Mouse (Mus musculus): ENCODE measurements at regions not wholly inside any gene's neighbourhood (a gene's known extent, or its start where the extent isn't known, plus 50 kb on each side); places are given as distances from the start of the nearest gene placed in this dataset.

DNA sequence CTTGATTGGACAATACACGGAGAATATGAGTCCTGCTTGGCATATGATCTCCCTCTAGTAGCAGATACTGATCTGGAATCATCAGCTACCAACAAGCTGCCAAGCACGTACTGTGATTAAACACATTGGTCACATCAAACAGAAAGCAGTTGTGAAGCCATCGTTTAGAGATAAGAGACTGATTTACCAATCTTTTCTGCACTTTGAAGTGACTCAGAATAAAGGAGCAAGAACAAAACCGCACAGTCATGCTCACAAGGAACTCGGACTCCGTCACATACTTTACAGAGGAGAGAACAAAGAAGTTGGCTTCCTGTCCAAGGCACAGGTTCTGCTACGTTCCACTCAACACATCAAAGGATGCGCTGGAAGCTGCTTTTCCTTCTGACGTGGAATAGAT lies 91.1 kb upstream of the Zc3h12c start:
- H3K36me3 ChIP-seq (ENCODE audit: control insufficient read depth, insufficient read depth, low read length) = no peaks in the 10 kb centered on the region
- no peaks in the 10 kb centered on the region for H3K9me3 ChIP-seq (ENCODE audit: control insufficient read depth, low read length)
- H3K9ac ChIP-seq (ENCODE audit: low read length) = no peak overlapping the region
- no peak overlapping the region for H3K27ac ChIP-seq (ENCODE audit: low read depth, low read length)
- no peak overlapping the region for H3K4me3 ChIP-seq (ENCODE audit: low read depth, low read length)
- ATAC-seq (ENCODE audit: insufficient read depth, low FRiP score, low TSS enrichment) (no peak), DNase-seq (ENCODE audit: low spot score) (no peak)
- no peaks in the 10 kb centered on the region for H3K4me1 ChIP-seq (ENCODE audit: control insufficient read depth, insufficient read depth, low read length)
- no peak overlapping the region for H3K4me2 ChIP-seq (ENCODE audit: low read depth)
- 71% methylated on average over 9 of the region's 9 CpGs for whole genome bisulfite sequencing
- H3K27me3 ChIP-seq (ENCODE audit: control insufficient read depth, insufficient read depth, low read length) = no peaks in the 10 kb centered on the region

GRCm38 (mm10) chr9:52255692-52256091 lies 87.3 kb upstream of the Zc3h12c start:
- 88% methylated on average over 4 of the region's 4 CpGs for WGBS
- DNase-seq (ENCODE audit: low spot score) = no peak
- no peak for ATAC-seq (ENCODE audit: insufficient read depth, low FRiP score, low TSS enrichment)

GRCm38 (mm10) chr9:52254475-52254874 lies 86.1 kb upstream of the Zc3h12c start:
- H3K4me1 ChIP-seq (ENCODE audit: control insufficient read depth, insufficient read depth, low read length) = no peaks in the 10 kb centered on the region
- DNase-seq (ENCODE audit: low spot score) = no peak
- H3K4me3 ChIP-seq (ENCODE audit: low read depth, low read length) = no peak overlapping the region
- no peaks in the 10 kb centered on the region for H3K9me3 ChIP-seq (ENCODE audit: control insufficient read depth, low read length)
- no peak overlapping the region for H3K9ac ChIP-seq (ENCODE audit: low read length)
- H3K27ac ChIP-seq (ENCODE audit: low read depth, low read length) = no peak overlapping the region
- no peak overlapping the region for H3K4me2 ChIP-seq (ENCODE audit: low read depth)
- H3K27me3 ChIP-seq (ENCODE audit: control insufficient read depth, insufficient read depth, low read length) = no peaks in the 10 kb centered on the region
- no peak for ATAC-seq (ENCODE audit: insufficient read depth, low FRiP score, low TSS enrichment)
- WGBS = 87% methylated on average over 6 of the region's 6 CpGs
- no peaks in the 10 kb centered on the region for H3K36me3 ChIP-seq (ENCODE audit: control insufficient read depth, insufficient read depth, low read length)

More at GRCm38 (mm10) chr9:52255692-52256091, 87.3 kb upstream of the Zc3h12c start:
- Histone ChIP-seq H3K27ac (ENCODE audit: low read depth, low read length) (no peak overlapping the region), H3K27me3 (ENCODE audit: control insufficient read depth, insufficient read depth, low read length) (no peaks in the 10 kb centered on the region), H3K4me3 (ENCODE audit: low read depth, low read length) (no peak overlapping the region), H3K4me2 (ENCODE audit: low read depth) (no peak overlapping the region), H3K9me3 (ENCODE audit: control insufficient read depth, low read length) (no peaks in the 10 kb centered on the region), H3K36me3 (ENCODE audit: control insufficient read depth, insufficient read depth, low read length) (no peaks in the 10 kb centered on the region), H3K9ac (ENCODE audit: low read length) (no peak overlapping the region), H3K4me1 (ENCODE audit: control insufficient read depth, insufficient read depth, low read length) (no peaks in the 10 kb centered on the region)

DNA sequence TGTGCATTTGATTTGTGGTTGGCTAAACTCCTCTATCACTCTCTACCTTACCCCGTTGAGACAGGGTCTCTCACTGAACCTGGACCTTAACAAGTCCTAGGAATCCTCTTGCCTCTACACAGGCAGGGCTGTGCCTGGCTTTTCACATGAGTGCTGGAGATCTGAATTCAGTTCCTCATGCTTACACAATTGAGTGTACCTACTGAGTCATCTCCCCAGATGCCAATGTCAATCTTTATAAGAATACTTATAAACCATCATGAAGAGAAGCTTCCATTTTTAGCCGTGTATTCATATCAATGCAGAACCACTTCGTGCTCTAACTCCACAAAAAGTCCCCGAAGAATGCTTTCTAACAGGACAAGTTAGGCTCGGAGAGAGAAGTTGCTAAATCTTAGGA lies 83.1 kb upstream of the Zc3h12c start:
- no peaks in the 10 kb centered on the region for H3K4me1 ChIP-seq (ENCODE audit: control insufficient read depth, insufficient read depth, low read length)
- DNase-seq (ENCODE audit: low spot score) (no peak), ATAC-seq (ENCODE audit: insufficient read depth, low FRiP score, low TSS enrichment) (no peak)
- H3K36me3 ChIP-seq (ENCODE audit: control insufficient read depth, insufficient read depth, low read length) = no peaks in the 10 kb centered on the region
- H3K4me2 ChIP-seq (ENCODE audit: low read depth) = no peak overlapping the region
- WGBS = 92% methylated on average over 5 of the region's 5 CpGs
- H3K27me3 ChIP-seq (ENCODE audit: control insufficient read depth, insufficient read depth, low read length) = no peaks in the 10 kb centered on the region
- no peak overlapping the region for H3K9ac ChIP-seq (ENCODE audit: low read length)
- no peak overlapping the region for H3K4me3 ChIP-seq (ENCODE audit: low read depth, low read length)
- H3K9me3 ChIP-seq (ENCODE audit: control insufficient read depth, low read length) = no peaks in the 10 kb centered on the region
- H3K27ac ChIP-seq (ENCODE audit: low read depth, low read length) = no peak overlapping the region

DNA sequence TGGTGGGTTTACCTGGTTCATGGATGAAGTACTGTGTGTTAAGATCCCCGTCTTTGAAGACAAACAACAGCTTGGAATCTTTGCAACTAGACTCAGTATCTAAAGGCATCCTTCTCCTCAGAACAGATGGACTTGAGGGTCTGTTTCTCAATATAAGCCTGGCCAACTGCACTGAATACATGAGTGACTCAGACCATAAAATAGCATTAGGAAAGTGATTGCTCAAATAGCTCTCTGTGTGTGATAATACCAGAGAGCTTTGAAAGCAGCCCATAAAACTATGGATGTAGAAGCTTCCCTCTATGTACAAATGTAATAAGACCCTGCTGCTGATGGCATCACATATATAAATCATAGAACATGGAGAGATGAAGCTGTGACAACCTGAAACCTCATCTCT lies 78.3 kb upstream of the Zc3h12c start:
- Histone ChIP-seq H3K4me2 (ENCODE audit: low read depth) (no peak overlapping the region), H3K9me3 (ENCODE audit: control insufficient read depth, low read length) (no peaks in the 10 kb centered on the region), H3K4me1 (ENCODE audit: control insufficient read depth, insufficient read depth, low read length) (no peaks in the 10 kb centered on the region), H3K36me3 (ENCODE audit: control insufficient read depth, insufficient read depth, low read length) (no peaks in the 10 kb centered on the region), H3K9ac (ENCODE audit: low read length) (no peak overlapping the region), H3K27ac (ENCODE audit: low read depth, low read length) (no peak overlapping the region), H3K27me3 (ENCODE audit: control insufficient read depth, insufficient read depth, low read length) (no peaks in the 10 kb centered on the region), H3K4me3 (ENCODE audit: low read depth, low read length) (no peak overlapping the region)
- ATAC-seq (ENCODE audit: insufficient read depth, low FRiP score, low TSS enrichment) (no peak), DNase-seq (ENCODE audit: low spot score) (no peak)
- WGBS = 81% methylated on average over 1 of the region's 1 CpGs

DNA sequence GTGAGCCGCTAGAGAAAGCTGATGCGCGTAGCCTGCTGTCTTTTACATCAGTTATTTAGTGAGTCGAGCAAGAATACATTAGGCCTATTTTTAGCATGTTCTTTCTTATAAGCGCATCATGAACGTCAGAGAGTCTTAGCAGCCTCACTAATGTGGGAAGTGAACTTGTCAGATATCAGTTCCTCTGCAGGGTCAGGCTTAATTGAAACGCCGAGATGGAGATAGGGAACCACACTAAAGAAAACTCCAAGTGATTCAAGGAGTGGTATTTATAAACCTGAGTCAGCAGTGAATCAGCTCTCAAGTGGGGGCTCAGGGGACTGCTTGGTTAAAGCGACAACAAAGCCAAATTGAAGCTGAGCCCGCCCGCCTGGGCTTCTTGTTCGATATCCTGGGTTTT lies 75.7 kb upstream of the Zc3h12c start:
- Histone ChIP-seq H3K9me3 (ENCODE audit: control insufficient read depth, low read length) (no peaks in the 10 kb centered on the region), H3K27ac (ENCODE audit: low read depth, low read length) (no peak overlapping the region), H3K4me1 (ENCODE audit: control insufficient read depth, insufficient read depth, low read length) (no peaks in the 10 kb centered on the region), H3K36me3 (ENCODE audit: control insufficient read depth, insufficient read depth, low read length) (no peaks in the 10 kb centered on the region), H3K27me3 (ENCODE audit: control insufficient read depth, insufficient read depth, low read length) (no peaks in the 10 kb centered on the region), H3K9ac (ENCODE audit: low read length) (no peak overlapping the region), H3K4me3 (ENCODE audit: low read depth, low read length) (no peak overlapping the region), H3K4me2 (ENCODE audit: low read depth) (no peak overlapping the region)
- DNase-seq (ENCODE audit: low spot score) (no peak), ATAC-seq (ENCODE audit: insufficient read depth, low FRiP score, low TSS enrichment) (no peak)
- WGBS = 83% methylated on average over 12 of the region's 12 CpGs

DNA sequence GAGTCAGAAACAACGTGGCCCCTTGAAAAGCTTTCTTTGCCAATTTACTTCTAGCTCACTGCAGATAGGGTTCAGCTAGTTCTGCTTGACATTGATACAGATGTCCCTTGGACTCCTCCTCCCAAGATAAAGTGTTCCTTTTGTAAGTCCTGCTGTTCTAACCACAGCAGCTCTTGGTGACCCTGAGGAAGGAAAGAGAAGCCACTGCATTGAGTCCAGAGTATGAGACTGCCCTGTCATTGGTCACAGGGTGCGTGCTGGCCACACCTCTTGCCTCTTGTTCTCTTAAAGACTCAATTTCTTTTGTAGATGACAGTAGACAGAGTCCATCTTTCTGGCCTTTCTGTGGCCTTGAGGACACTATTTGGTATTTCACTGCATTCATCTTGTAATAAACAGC lies 74.7 kb upstream of the Zc3h12c start:
- DNase-seq (ENCODE audit: low spot score) = no peak
- no peak for ATAC-seq (ENCODE audit: insufficient read depth, low FRiP score, low TSS enrichment)
- Histone ChIP-seq H3K4me1 (ENCODE audit: control insufficient read depth, insufficient read depth, low read length) (no peaks in the 10 kb centered on the region), H3K9me3 (ENCODE audit: control insufficient read depth, low read length) (no peaks in the 10 kb centered on the region), H3K9ac (ENCODE audit: low read length) (no peak overlapping the region), H3K4me2 (ENCODE audit: low read depth) (no peak overlapping the region), H3K36me3 (ENCODE audit: control insufficient read depth, insufficient read depth, low read length) (no peaks in the 10 kb centered on the region), H3K27ac (ENCODE audit: low read depth, low read length) (no peak overlapping the region), H3K4me3 (ENCODE audit: low read depth, low read length) (no peak overlapping the region), H3K27me3 (ENCODE audit: control insufficient read depth, insufficient read depth, low read length) (no peaks in the 10 kb centered on the region)
- 87% methylated on average over 2 of the region's 2 CpGs for WGBS

DNA sequence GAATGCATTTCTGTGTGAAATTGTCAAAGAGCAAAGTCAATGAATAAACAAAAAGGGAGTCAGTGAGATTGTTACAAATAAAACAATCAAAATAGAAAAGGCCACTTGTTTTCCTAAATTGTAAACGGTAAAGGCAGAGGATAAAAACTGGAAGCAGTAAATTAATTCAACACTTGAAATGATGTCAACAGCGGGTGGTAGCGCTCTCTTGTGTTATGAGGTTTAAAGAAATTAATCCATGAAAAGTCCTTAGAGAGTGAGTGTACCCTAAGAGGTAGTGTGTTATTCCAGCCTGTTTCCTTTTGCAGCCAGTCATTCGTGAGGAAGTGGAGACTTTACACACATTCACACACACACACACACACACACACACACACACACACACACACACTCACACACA lies 73.2 kb upstream of the Zc3h12c start:
- no peak overlapping the region for H3K27ac ChIP-seq (ENCODE audit: low read depth, low read length)
- no peak for ATAC-seq (ENCODE audit: insufficient read depth, low FRiP score, low TSS enrichment)
- WGBS = 71% methylated on average over 4 of the region's 4 CpGs

GRCm38 (mm10) chr9:52240585-52241320 lies 72.4 kb upstream of the Zc3h12c start:
- 81% methylated on average over 12 of the region's 12 CpGs for WGBS
- Histone ChIP-seq H3K9me3 (ENCODE audit: control insufficient read depth, low read length) (no peaks in the 10 kb centered on the region), H3K4me3 (ENCODE audit: low read depth, low read length) (no peak overlapping the region), H3K4me1 (ENCODE audit: control insufficient read depth, insufficient read depth, low read length) (no peaks in the 10 kb centered on the region), H3K9ac (ENCODE audit: low read length) (no peak overlapping the region), H3K27ac (ENCODE audit: low read depth, low read length) (no peak overlapping the region), H3K36me3 (ENCODE audit: control insufficient read depth, insufficient read depth, low read length) (no peaks in the 10 kb centered on the region), H3K4me2 (ENCODE audit: low read depth) (no peak overlapping the region), H3K27me3 (ENCODE audit: control insufficient read depth, insufficient read depth, low read length) (no peaks in the 10 kb centered on the region)
- no peak for ATAC-seq (ENCODE audit: insufficient read depth, low FRiP score, low TSS enrichment)
- DNase-seq (ENCODE audit: low spot score) = no peak

More for the DNA sequence above, 73.2 kb upstream of the Zc3h12c start:
- DNase-seq (ENCODE audit: low spot score) = no peak
- no peaks in the 10 kb centered on the region for H3K36me3 ChIP-seq (ENCODE audit: control insufficient read depth, insufficient read depth, low read length)
- no peaks in the 10 kb centered on the region for H3K9me3 ChIP-seq (ENCODE audit: control insufficient read depth, low read length)
- no peak overlapping the region for H3K9ac ChIP-seq (ENCODE audit: low read length)
- H3K27me3 ChIP-seq (ENCODE audit: control insufficient read depth, insufficient read depth, low read length) = no peaks in the 10 kb centered on the region
- no peak overlapping the region for H3K4me2 ChIP-seq (ENCODE audit: low read depth)
- no peaks in the 10 kb centered on the region for H3K4me1 ChIP-seq (ENCODE audit: control insufficient read depth, insufficient read depth, low read length)
- H3K4me3 ChIP-seq (ENCODE audit: low read depth, low read length) = no peak overlapping the region
